Comparison of ENCODE assay signal across 9 mouse cellular contexts in the genomic region with DNA sequence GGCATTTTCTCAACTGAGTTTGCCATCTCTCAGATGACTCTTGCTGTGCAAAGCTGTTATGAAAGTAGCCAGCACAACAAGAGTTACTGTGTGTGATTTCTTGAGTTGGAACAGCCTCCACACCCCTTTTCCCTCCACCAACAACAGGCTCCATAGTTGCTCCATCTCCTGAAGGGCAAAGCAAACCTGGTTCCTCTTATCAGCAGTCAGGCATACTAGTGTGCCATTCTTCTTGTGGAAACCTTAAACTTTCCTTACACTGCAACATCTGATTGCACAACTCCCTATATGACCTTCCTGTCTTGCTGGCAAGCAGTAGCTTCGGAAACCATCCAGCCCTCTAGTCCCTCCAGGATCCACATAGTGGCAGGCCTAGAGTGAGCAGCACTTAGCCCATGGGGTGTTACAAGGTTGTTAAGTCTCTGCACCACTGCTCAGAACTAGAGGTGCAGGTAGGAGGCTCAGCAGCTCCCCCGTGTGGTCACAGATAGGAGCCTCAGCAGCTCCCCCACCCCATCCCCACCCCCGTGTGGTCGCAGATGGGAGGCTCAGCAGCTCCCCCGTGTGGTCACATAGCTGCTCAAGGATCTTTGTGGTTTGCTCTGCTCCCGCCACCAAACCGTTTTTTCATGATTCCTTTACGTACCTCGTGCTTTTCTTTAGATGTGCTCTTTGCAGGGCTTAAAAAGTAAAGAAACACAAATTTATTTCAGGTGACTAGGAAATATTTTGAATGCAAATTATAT. TPM values are rescaled to one million over a fixed set of nuclear protein-coding genes. Genes with fewer than 3 reads are reported as not detected.
A peak's percentile ranks its signal among the peaks of the same experiment; 100 is the strongest.
DNase-seq lines count a peak whose midpoint lies in the region; ATAC-seq and TF ChIP-seq lines count a peak whose summit lies in the region.
"Had no signal": no experiment of that assay in that cellular context is flagged by ENCODE, and none has a peak within 500 bp of the region (broad histone marks: within the 10 kb centered on the region; RNA-seq: fewer than 3 reads in every experiment).

No protein-coding gene starts in this region.

- no peak overlapping the region for H3K9ac ChIP-seq in forebrain, embryonic 15.5 days (replicated peaks)
- H3K9ac ChIP-seq in lung, embryonic 14.5 days = no peak overlapping the region

- no peaks in the 10 kb centered on the region for H3K4me1 ChIP-seq in G1E (ENCODE audit: insufficient read depth, low read depth, low read length)
- no peaks in the 10 kb centered on the region for H3K4me1 ChIP-seq in forebrain, embryonic 15.5 days
- no peaks in the 10 kb centered on the region for H3K4me1 ChIP-seq in lung, embryonic 14.5 days (ENCODE audit: insufficient read depth)
- H3K4me1 ChIP-seq: megakaryocyte, embryonic 14.5 days had no signal

- no peak for ATAC-seq in G1E (ENCODE audit: extremely low read depth, insufficient number of reproducible peaks, low FRiP score, poor library complexity, severe bottlenecking)
- ATAC-seq in cerebellum, adult (ENCODE audit: insufficient number of reproducible peaks, low FRiP score, low TSS enrichment) = peak; percentile 70
- peak; percentile 94 for ATAC-seq in forebrain, embryonic 15.5 days (replicated peaks)
- peak; percentile 92 for ATAC-seq in lung, embryonic 14.5 days (ENCODE audit: insufficient read depth)

- no peak overlapping the region for H3K4me2 ChIP-seq in forebrain, embryonic 15.5 days (replicated peaks)
- H3K4me2 ChIP-seq in lung, embryonic 14.5 days = no peak overlapping the region

- H3K27ac ChIP-seq in forebrain, embryonic 15.5 days (replicated peaks) = no peak overlapping the region
- no peak overlapping the region for H3K27ac ChIP-seq in layer of hippocampus, adult 2 months
- no peak overlapping the region for H3K27ac ChIP-seq in lung, embryonic 14.5 days (ENCODE audit: low read depth)

- WGBS in forebrain, embryonic 15.5 days = 9% methylated on average over 9 of the region's 9 CpGs
- WGBS in lung, embryonic 14.5 days = 11% methylated on average over 9 of the region's 9 CpGs

- H3K36me3 ChIP-seq in G1E (replicated peaks) = no peaks in the 10 kb centered on the region
- H3K36me3 ChIP-seq in forebrain, embryonic 15.5 days = no peaks in the 10 kb centered on the region
- no peaks in the 10 kb centered on the region for H3K36me3 ChIP-seq in lung, embryonic 14.5 days (ENCODE audit: insufficient read depth)

- peak; percentile 6 for DNase-seq in G1E (ENCODE audit: low spot score)
- peak; percentile 87 for DNase-seq in heart, postnatal 4 days
- DNase-seq in layer of hippocampus, adult 2 months (ENCODE audit: low spot score in 2 of 2) = peak; percentile 71 to 81
- DNase-seq in lung, embryonic 14.5 days = peak; percentile 92
- peak; percentile 17 for DNase-seq in ovary, postnatal 10 days (ENCODE audit: low spot score)
- peak; percentile 76 to 95 for DNase-seq in thymus, postnatal 10 days (ENCODE audit: low spot score in 2 of 2)

- no peaks in the 10 kb centered on the region for H3K27me3 ChIP-seq in G1E (ENCODE audit: insufficient read depth, low read length)
- H3K27me3 ChIP-seq in forebrain, embryonic 15.5 days = no peaks in the 10 kb centered on the region
- no peaks in the 10 kb centered on the region for H3K27me3 ChIP-seq in lung, embryonic 14.5 days (ENCODE audit: insufficient read depth, low read length)
- H3K27me3 ChIP-seq: megakaryocyte, embryonic 14.5 days had no signal

- no peak overlapping the region for H3K4me3 ChIP-seq in G1E (ENCODE audit: low read depth, low read length)
- H3K4me3 ChIP-seq in forebrain, embryonic 15.5 days = no peak overlapping the region
- no peak overlapping the region for H3K4me3 ChIP-seq in layer of hippocampus, adult 2 months
- no peak overlapping the region for H3K4me3 ChIP-seq in lung, embryonic 14.5 days (ENCODE audit: low read depth, low read length)
- H3K4me3 ChIP-seq: megakaryocyte, embryonic 14.5 days had no signal

- H3K9me3 ChIP-seq in G1E (replicated peaks) = no peaks in the 10 kb centered on the region
- H3K9me3 ChIP-seq in forebrain, embryonic 15.5 days = no peaks in the 10 kb centered on the region
- no peaks in the 10 kb centered on the region for H3K9me3 ChIP-seq in lung, embryonic 14.5 days (ENCODE audit: low read depth, low read length)
- H3K9me3 ChIP-seq: megakaryocyte, embryonic 14.5 days had no signal

- TF ChIP-seq CTCF in G1E (IDR thresholded peaks at IDR 0.05; ENCODE audit: low read depth, low read length) = peak; percentile 72
- peak; percentile 100 for TF ChIP-seq CTCF in layer of hippocampus, adult 2 months (conservative IDR thresholded peaks at IDR 0.05)
- TF ChIP-seq CTCF in lung, embryonic 14.5 days (IDR thresholded peaks at IDR 0.05; ENCODE audit: low read depth) = peak; percentile 91

RNA-seq across cellular contexts. Expression of a gene that starts 25.6 kb away (rescaled TPM):
- not detected in 2 replicates for total RNA-seq in G1E (2014; fragmentation: Nextera tagmentation)
- not detected in 2 replicates for total RNA-seq in G1E (2017)
- polyA plus RNA-seq in G1E (2012) = not detected in 2 replicates
- polyA plus RNA-seq in forebrain, embryonic 15.5 days (2015; fragmentation: Nextera tagmentation; extraction: Ambion mirVana) = not detected in 2 replicates
- total RNA-seq in heart, postnatal 4 days (2021) = not detected
- total RNA-seq in layer of hippocampus, adult 2 months (2021) = not detected
- polyA plus RNA-seq in lung, embryonic 14.5 days (2014; fragmentation: Nextera tagmentation; extraction: Ambion mirVana) = not detected in 2 replicates

RNA-seq across cellular contexts. Expression of a gene that starts 52.0 kb away (rescaled TPM):
- total RNA-seq in G1E (2014; fragmentation: Nextera tagmentation) = 1.7 and 1.8 TPM in 2 replicates
- total RNA-seq in G1E (2017) = 2.0 and 2.4 TPM in 2 replicates
- 0.22 and 0.43 TPM in 2 replicates for polyA plus RNA-seq in G1E (2012)
- 8.6 and 9.6 TPM in 2 replicates for polyA plus RNA-seq in forebrain, embryonic 15.5 days (2015; fragmentation: Nextera tagmentation; extraction: Ambion mirVana)
- total RNA-seq in heart, postnatal 4 days (2021) = 10 to 100 TPM; 42.8 to 47.3 TPM
- 10 to 100 TPM; 61.8 to 77.9 TPM for total RNA-seq in layer of hippocampus, adult 2 months (2021)
- 19.5 and 22.5 TPM in 2 replicates for polyA plus RNA-seq in lung, embryonic 14.5 days (2014; fragmentation: Nextera tagmentation; extraction: Ambion mirVana)

Comparison
In these comparisons a context has a peak if more than half of its experiments do, and no peak if none do; other contexts are left out.
1. DNase-seq: peak in every context shown above with its lines; median percentile 92 in lung, embryonic 14.5 days; 87 in heart, postnatal 4 days; 86 in thymus, postnatal 10 days; 76 in layer of hippocampus, adult 2 months; 17 in ovary, postnatal 10 days; 6 in G1E.
2. RNA of a gene that starts 52.0 kb away (total RNA-seq): 61.8 to 77.9 TPM in layer of hippocampus, adult 2 months and 42.8 to 47.3 TPM in heart, postnatal 4 days; 1.7 to 2.4 TPM in G1E; every median in the first group is over 10 times any median in the second.
3. Peak in every context shown above with its lines, with median percentiles within 50 percentile points of each other: CTCF ChIP-seq.